Mouse (Mus musculus): ENCODE data around the gene Sprr2i. TPM values are rescaled to one million over a fixed set of nuclear protein-coding genes. Genes with fewer than 3 reads are reported as not detected.

The Sprr2i gene
- polyA plus RNA-seq, 1 experiment from 2014 or later: not detected

DNA sequence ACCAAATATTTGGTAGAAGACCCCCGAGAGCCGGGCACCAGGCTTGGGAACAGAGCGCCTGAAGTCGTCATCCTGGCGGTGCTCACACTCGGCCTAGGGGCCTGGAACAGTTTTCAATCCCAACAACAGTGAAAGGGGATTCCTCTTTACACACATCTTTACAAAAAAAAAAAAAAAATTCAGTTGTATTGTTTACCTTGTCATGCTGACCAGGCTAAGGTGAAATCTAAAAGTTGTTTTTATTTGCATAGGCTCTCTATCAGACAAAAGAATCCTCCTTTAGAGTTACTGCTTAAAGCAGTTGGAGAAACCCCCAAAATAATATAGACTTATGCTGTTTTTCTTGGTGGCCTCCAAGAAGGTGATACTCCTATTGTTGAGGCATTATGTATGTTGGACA is 21.5 kb downstream of the Sprr2i start, which contains the start of gene Gm9774:
TSS of gene Gm9774 (minus strand) at position 101 of the 400 bp plus-strand sequence.
- ATAC-seq (replicated peaks; ENCODE audit: low FRiP score, low read depth) (no peak), DNase-seq (ENCODE audit: low spot score) (no peak)
- Histone ChIP-seq H3K4me2 (ENCODE audit: low read length) (no peak within 1 kb of the TSS), H3K9ac (ENCODE audit: low read depth, low read length) (no peak within 1 kb of the TSS), H3K9me3 (replicated peaks; ENCODE audit: low read length) (no peaks in the 10 kb centered on the region), H3K36me3 (ENCODE audit: insufficient read depth, low read length) (no peaks in the 10 kb centered on the region), H3K4me3 (replicated peaks; ENCODE audit: low read depth, low read length) (no peak within 1 kb of the TSS), H3K4me1 (replicated peaks; ENCODE audit: insufficient read depth, low read length) (no peaks in the 10 kb centered on the region), H3K27me3 (ENCODE audit: insufficient read depth, low read length) (no peaks in the 10 kb centered on the region), H3K27ac (no peak within 1 kb of the TSS)
- TF ChIP-seq CTCF (IDR thresholded peaks at IDR 0.05; ENCODE audit: low read depth): no peak
- 92% methylated on average over 6 of the region's 6 CpGs for WGBS

DNA sequence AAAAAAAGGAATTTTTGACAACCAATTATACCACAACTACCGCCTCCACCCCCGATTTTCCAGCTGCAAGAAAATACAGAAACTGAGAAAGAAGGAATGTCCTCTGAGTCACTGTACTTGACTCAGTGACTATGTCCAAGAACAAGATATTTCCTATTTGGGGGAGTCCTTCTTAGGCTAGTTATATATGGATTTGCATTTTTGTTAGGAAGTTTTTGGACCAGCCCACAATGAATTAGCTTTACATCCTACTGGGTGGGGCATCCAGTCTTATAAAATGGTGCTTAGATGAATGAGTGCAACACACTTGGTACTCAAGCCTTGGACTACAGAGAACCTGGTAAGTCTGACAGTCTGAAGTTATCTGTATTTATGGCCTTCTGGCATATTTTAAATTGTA is 24.5 kb downstream of the Sprr2i start, which contains the start of gene Sprr2k:
TSS of gene Sprr2k (plus strand) at position 301 of the 400 bp plus-strand sequence.
- DNase-seq (ENCODE audit: low spot score): no peak
- H3K27me3 ChIP-seq (ENCODE audit: insufficient read depth, low read length): no peaks in the 10 kb centered on the region
- no peak for TF ChIP-seq CTCF (IDR thresholded peaks at IDR 0.05; ENCODE audit: low read depth)
- no peak within 1 kb of the TSS for H3K4me2 ChIP-seq (ENCODE audit: low read length)
- no peak for ATAC-seq (replicated peaks; ENCODE audit: low FRiP score, low read depth)
- no peak within 1 kb of the TSS for H3K27ac ChIP-seq
- H3K4me1 ChIP-seq (replicated peaks; ENCODE audit: insufficient read depth, low read length): no peaks in the 10 kb centered on the region
- H3K36me3 ChIP-seq (ENCODE audit: insufficient read depth, low read length): no peaks in the 10 kb centered on the region
- no peak within 1 kb of the TSS for H3K4me3 ChIP-seq (replicated peaks; ENCODE audit: low read depth, low read length)
- H3K9me3 ChIP-seq (replicated peaks; ENCODE audit: low read length): no peaks in the 10 kb centered on the region
- WGBS: 89% methylated on average over 2 of the region's 2 CpGs
- H3K9ac ChIP-seq (ENCODE audit: low read depth, low read length): no peak within 1 kb of the TSS

DNA sequence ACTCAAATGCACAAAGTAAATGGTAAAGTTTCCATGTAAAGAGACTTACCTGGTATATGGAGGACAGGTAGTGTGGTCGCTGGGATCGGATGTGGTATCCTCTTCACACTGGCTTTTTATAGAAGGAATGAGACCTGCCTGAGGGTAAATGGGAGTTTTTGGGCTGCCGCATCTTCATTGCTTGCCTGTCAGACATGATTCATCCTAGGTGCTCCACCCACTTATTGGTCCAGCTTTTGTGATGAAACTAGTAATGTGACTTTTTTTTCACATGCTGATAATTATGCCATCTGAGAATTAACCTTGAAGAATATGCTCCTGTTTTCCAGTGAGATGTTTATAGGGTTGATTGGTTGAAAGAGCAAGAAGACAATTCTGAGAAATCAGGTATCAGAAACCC is 30.9 kb downstream of the Sprr2i start, which contains the start of gene Sprr1b:
TSS of gene Sprr1b (minus strand) at position 101 of the 400 bp plus-strand sequence.
- Histone ChIP-seq H3K9me3 (replicated peaks; ENCODE audit: low read length) (no peaks in the 10 kb centered on the region), H3K36me3 (ENCODE audit: insufficient read depth, low read length) (no peaks in the 10 kb centered on the region), H3K4me2 (ENCODE audit: low read length) (no peak within 1 kb of the TSS), H3K4me3 (replicated peaks; ENCODE audit: low read depth, low read length) (no peak within 1 kb of the TSS), H3K9ac (ENCODE audit: low read depth, low read length) (no peak within 1 kb of the TSS), H3K4me1 (replicated peaks; ENCODE audit: insufficient read depth, low read length) (no peaks in the 10 kb centered on the region), H3K27ac (no peak within 1 kb of the TSS), H3K27me3 (ENCODE audit: insufficient read depth, low read length) (no peaks in the 10 kb centered on the region)
- ATAC-seq (replicated peaks; ENCODE audit: low FRiP score, low read depth): no peak
- no peak for TF ChIP-seq CTCF (IDR thresholded peaks at IDR 0.05; ENCODE audit: low read depth)
- no peak for DNase-seq (ENCODE audit: low spot score)
- WGBS: 92% methylated on average over 3 of the region's 3 CpGs

DNA sequence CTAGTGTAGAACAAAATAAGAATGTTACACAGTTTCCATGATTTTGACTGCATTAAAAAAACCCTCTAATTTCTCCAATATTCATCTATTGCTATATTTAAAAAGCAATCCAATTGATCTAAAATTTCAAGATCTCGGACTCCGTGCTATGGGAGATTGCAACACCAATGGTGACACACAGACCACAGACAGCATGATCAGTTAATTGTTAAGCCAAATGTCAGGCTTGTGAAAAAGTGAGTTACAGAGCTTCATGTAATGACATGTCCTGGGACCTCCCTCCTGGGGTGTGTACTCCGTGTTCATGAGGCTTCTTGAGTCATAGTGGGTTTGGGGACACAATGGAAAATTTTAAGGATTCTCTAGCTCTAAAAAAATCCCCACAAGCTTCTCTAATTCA is 32.4 kb downstream of the Sprr2i start:
- no peak for ATAC-seq (replicated peaks; ENCODE audit: low FRiP score, low read depth)
- TF ChIP-seq CTCF (IDR thresholded peaks at IDR 0.05; ENCODE audit: low read depth): no peak
- Histone ChIP-seq H3K9me3 (replicated peaks; ENCODE audit: low read length) (no peaks in the 10 kb centered on the region), H3K27me3 (ENCODE audit: insufficient read depth, low read length) (no peaks in the 10 kb centered on the region), H3K4me3 (replicated peaks; ENCODE audit: low read depth, low read length) (no peak overlapping the region), H3K36me3 (ENCODE audit: insufficient read depth, low read length) (no peaks in the 10 kb centered on the region), H3K4me1 (replicated peaks; ENCODE audit: insufficient read depth, low read length) (no peaks in the 10 kb centered on the region), H3K9ac (ENCODE audit: low read depth, low read length) (no peak overlapping the region), H3K27ac (no peak overlapping the region), H3K4me2 (ENCODE audit: low read length) (no peak overlapping the region)
- WGBS: 79% methylated on average over 3 of the region's 3 CpGs
- DNase-seq (ENCODE audit: low spot score): no peak

DNA sequence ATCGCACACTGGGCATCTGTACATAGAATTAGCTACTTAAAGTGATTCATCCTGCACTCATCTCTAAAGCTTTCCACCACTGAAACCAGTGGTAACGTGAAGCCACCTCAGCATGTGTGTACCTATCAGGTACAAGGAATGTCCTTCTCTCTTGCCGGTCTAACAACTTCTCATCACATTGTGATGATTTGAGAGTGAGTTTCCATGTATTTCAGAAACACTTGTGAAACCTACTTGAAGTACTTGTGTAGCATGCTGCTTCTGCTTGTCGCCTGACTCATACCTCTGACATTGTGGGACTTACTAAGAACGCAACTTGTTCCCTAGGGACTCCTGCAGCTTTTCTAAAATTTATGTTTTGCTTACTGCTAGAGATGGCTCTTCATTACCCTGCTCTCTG is 47.4 kb downstream of the Sprr2i start:
- no peak for DNase-seq (ENCODE audit: low spot score)
- H3K4me2 ChIP-seq (ENCODE audit: low read length): no peak overlapping the region

DNA sequence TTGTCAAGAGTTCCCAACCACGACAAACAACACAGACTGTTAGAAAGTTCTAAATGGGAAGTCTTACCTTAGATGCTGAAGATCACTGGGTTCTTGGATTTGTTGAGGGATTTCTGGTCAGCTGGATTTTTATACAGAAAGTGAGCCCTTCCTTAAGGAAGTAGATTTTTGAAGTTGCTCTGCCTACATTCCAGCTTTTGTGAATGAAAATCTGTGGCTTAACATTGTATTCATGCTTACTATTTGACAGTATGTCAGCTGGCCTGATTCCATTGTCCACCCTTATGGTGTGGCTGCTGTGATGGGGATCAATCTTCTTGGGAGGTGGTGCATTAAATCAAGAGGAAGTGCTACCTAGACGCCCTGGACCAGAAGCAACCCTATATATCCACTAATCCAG is 50.8 kb downstream of the Sprr2i start, which contains the start of gene Sprr3:
TSS of gene Sprr3 (minus strand) at position 101 of the 400 bp plus-strand sequence.
- no peaks in the 10 kb centered on the region for H3K36me3 ChIP-seq (ENCODE audit: insufficient read depth, low read length)
- H3K4me1 ChIP-seq (replicated peaks; ENCODE audit: insufficient read depth, low read length): no peaks in the 10 kb centered on the region
- TF ChIP-seq CTCF (IDR thresholded peaks at IDR 0.05; ENCODE audit: low read depth): no peak
- no peaks in the 10 kb centered on the region for H3K9me3 ChIP-seq (replicated peaks; ENCODE audit: low read length)
- H3K27me3 ChIP-seq (ENCODE audit: insufficient read depth, low read length): no peaks in the 10 kb centered on the region
- no peak within 1 kb of the TSS for H3K27ac ChIP-seq
- no peak within 1 kb of the TSS for H3K9ac ChIP-seq (ENCODE audit: low read depth, low read length)
- H3K4me2 ChIP-seq (ENCODE audit: low read length): no peak within 1 kb of the TSS
- WGBS: 53% methylated on average over 2 of the region's 2 CpGs
- no peak within 1 kb of the TSS for H3K4me3 ChIP-seq (replicated peaks; ENCODE audit: low read depth, low read length)
- ATAC-seq (replicated peaks; ENCODE audit: low FRiP score, low read depth) (no peak), DNase-seq (ENCODE audit: low spot score) (no peak)

More for the DNA sequence above, 47.4 kb downstream of the Sprr2i start:
- WGBS: 86% methylated on average over 5 of the region's 5 CpGs
- Histone ChIP-seq H3K27ac (no peak overlapping the region), H3K4me3 (replicated peaks; ENCODE audit: low read depth, low read length) (no peak overlapping the region), H3K36me3 (ENCODE audit: insufficient read depth, low read length) (no peaks in the 10 kb centered on the region), H3K9me3 (replicated peaks; ENCODE audit: low read length) (no peaks in the 10 kb centered on the region), H3K27me3 (ENCODE audit: insufficient read depth, low read length) (no peaks in the 10 kb centered on the region), H3K9ac (ENCODE audit: low read depth, low read length) (no peak overlapping the region), H3K4me1 (replicated peaks; ENCODE audit: insufficient read depth, low read length) (no peaks in the 10 kb centered on the region)
- no peak for TF ChIP-seq CTCF (IDR thresholded peaks at IDR 0.05; ENCODE audit: low read depth)
- ATAC-seq (replicated peaks; ENCODE audit: low FRiP score, low read depth): no peak

Other genes starting within 250 kb of the Sprr2i start
- 0.05 and 0.50 TPM in 2 replicates for gene Sprr2a1, start 192.2 kb upstream of the Sprr2i start, polyA plus RNA-seq (2015; fragmentation: Nextera tagmentation; extraction: Ambion mirVana)
- 9.6 and 27.3 TPM in 2 replicates for gene Sprr2a2, start 192.1 kb upstream of the Sprr2i start, polyA plus RNA-seq (2015; fragmentation: Nextera tagmentation; extraction: Ambion mirVana)
- gene Sprr2a3, start 122.6 kb upstream of the Sprr2i start, polyA plus RNA-seq (2015; fragmentation: Nextera tagmentation; extraction: Ambion mirVana): 1.2 and 6.0 TPM in 2 replicates
- gene Sprr2b, start 91.4 kb upstream of the Sprr2i start, polyA plus RNA-seq (2015; fragmentation: Nextera tagmentation; extraction: Ambion mirVana): not detected in 2 replicates
- gene Sprr2d, start 68.9 kb upstream of the Sprr2i start, polyA plus RNA-seq (2015; fragmentation: Nextera tagmentation; extraction: Ambion mirVana): not detected in 2 replicates
- gene Sprr2e, start 55.8 kb upstream of the Sprr2i start, polyA plus RNA-seq (2015; fragmentation: Nextera tagmentation; extraction: Ambion mirVana): not detected in 2 replicates
- 30.3 and 58.0 TPM in 2 replicates for gene Sprr2f, start 42.8 kb upstream of the Sprr2i start, polyA plus RNA-seq (2015; fragmentation: Nextera tagmentation; extraction: Ambion mirVana)
- not detected in 2 replicates for gene Sprr2h, start 22.3 kb upstream of the Sprr2i start, polyA plus RNA-seq (2015; fragmentation: Nextera tagmentation; extraction: Ambion mirVana)
- gene Sprr2j-ps, start 10.1 kb downstream of the Sprr2i start, polyA plus RNA-seq (2015; fragmentation: Nextera tagmentation; extraction: Ambion mirVana): not detected in 2 replicates
- 9.6 and 10.3 TPM in 2 replicates for gene Gm9774, start 21.4 kb downstream of the Sprr2i start, polyA plus RNA-seq (2015; fragmentation: Nextera tagmentation; extraction: Ambion mirVana)
- not detected in 2 replicates for gene Sprr2k, start 24.6 kb downstream of the Sprr2i start, polyA plus RNA-seq (2015; fragmentation: Nextera tagmentation; extraction: Ambion mirVana)
- not detected in 2 replicates for gene Sprr1b, start 30.8 kb downstream of the Sprr2i start, polyA plus RNA-seq (2015; fragmentation: Nextera tagmentation; extraction: Ambion mirVana)
- 0.11 TPM in 1 of 2 replicates, not detected in the other for gene Sprr3, start 50.7 kb downstream of the Sprr2i start, polyA plus RNA-seq (2015; fragmentation: Nextera tagmentation; extraction: Ambion mirVana)
- 96.3 and 137 TPM in 2 replicates for gene Sprr1a, start 77.9 kb downstream of the Sprr2i start, polyA plus RNA-seq (2015; fragmentation: Nextera tagmentation; extraction: Ambion mirVana)
- not detected in 2 replicates for gene Sprr4, start 92.5 kb downstream of the Sprr2i start, polyA plus RNA-seq (2015; fragmentation: Nextera tagmentation; extraction: Ambion mirVana)
- not detected in 2 replicates for gene 2310046K23Rik, start 126.5 kb downstream of the Sprr2i start, polyA plus RNA-seq (2015; fragmentation: Nextera tagmentation; extraction: Ambion mirVana)
- gene Ivl, start 165.7 kb downstream of the Sprr2i start, polyA plus RNA-seq (2015; fragmentation: Nextera tagmentation; extraction: Ambion mirVana): 0.97 and 1.4 TPM in 2 replicates
- not detected in 2 replicates for gene Smcp, start 181.0 kb downstream of the Sprr2i start, polyA plus RNA-seq (2015; fragmentation: Nextera tagmentation; extraction: Ambion mirVana)
- gene 2210017I01Rik, start 199.5 kb downstream of the Sprr2i start, polyA plus RNA-seq (2015; fragmentation: Nextera tagmentation; extraction: Ambion mirVana): not detected in 2 replicates
- not detected in 2 replicates for gene Lce6a, start 213.7 kb downstream of the Sprr2i start, polyA plus RNA-seq (2015; fragmentation: Nextera tagmentation; extraction: Ambion mirVana)
- not detected in 2 replicates for gene Lce1a1, start 240.3 kb downstream of the Sprr2i start, polyA plus RNA-seq (2015; fragmentation: Nextera tagmentation; extraction: Ambion mirVana)
- gene Lce1b, start 248.9 kb downstream of the Sprr2i start, polyA plus RNA-seq (2015; fragmentation: Nextera tagmentation; extraction: Ambion mirVana): not detected in 2 replicates

Data from kidney, postnatal 0 days (tissue).